Mouse (Mus musculus): ENCODE results near the gene Brdt.

DNA sequence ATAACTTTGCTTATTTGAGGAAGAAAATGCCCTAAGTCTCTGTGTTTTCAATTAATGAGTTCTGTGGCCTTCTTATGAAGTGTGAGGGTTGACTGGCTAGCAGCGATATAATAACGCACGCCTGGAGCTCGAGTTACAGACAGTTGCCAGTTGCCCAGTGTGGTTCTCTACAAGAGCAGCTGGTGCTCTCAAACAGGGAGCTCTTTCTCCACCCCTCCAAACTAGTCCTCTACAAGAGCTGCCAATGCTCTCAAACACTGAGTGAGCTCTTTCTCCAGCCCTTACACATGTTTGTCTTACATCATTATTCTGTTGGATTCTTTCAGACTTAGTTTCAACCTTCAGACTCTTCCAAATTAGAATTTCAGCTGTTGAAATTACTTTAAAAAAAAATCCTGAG is 80.4 kb downstream of the Brdt start:
- TF ChIP-seq CTCF (conservative IDR thresholded peaks at IDR 0.05; ENCODE audit: insufficient read depth, insufficient read length, low read depth, low read length) (no peak), POLR2A (IDR thresholded peaks at IDR 0.05; ENCODE audit: low read depth, low read length) (no peak)
